Mouse (Mus musculus) cortical plate, adult 2 months (tissue): ENCODE measurements at regions not wholly inside any gene's neighbourhood (a gene's known extent, or its start where the extent isn't known, plus 50 kb on each side); places are given as distances from the start of the nearest gene placed in this dataset.

Experiments used
- H3K27ac ChIP-seq: fragments of 200-500 bp; 2 replicates; pipeline ENCODE4 v1.5.1; 2012; ENCODE audit warnings: low read length, control low read depth, inconsistent platforms; ENCODE audit not compliant: insufficient read depth
- H3K4me1 ChIP-seq: fragments of 200-500 bp; 2 replicates; pipeline ENCODE4 v1.6.1; 2011; ENCODE audit warnings: low read length; ENCODE audit not compliant: control insufficient read depth, insufficient read depth
- H3K4me3 ChIP-seq: fragments of 200-500 bp; 2 replicates; pipeline ENCODE4 v1.5.1; 2011; ENCODE audit warnings: mild to moderate bottlenecking, low read length, control low read depth; ENCODE audit not compliant: insufficient read depth
- CTCF ChIP-seq: fragments of 200-500 bp; IDR thresholded peaks from 2 replicates; pipeline ENCODE4 v1.5.1; 2011; ENCODE audit warnings: mild to moderate bottlenecking, control low read depth, low read length; ENCODE audit not compliant: insufficient read depth; ENCODE audit errors: extremely low read depth
- POLR2A ChIP-seq: fragments of 200-500 bp; IDR thresholded peaks from 2 replicates; pipeline ENCODE4 v1.6.1; 2011; ENCODE audit warnings: mild to moderate bottlenecking, low read length, control low read depth; ENCODE audit not compliant: insufficient read depth; ENCODE audit errors: extremely low read depth

DNA sequence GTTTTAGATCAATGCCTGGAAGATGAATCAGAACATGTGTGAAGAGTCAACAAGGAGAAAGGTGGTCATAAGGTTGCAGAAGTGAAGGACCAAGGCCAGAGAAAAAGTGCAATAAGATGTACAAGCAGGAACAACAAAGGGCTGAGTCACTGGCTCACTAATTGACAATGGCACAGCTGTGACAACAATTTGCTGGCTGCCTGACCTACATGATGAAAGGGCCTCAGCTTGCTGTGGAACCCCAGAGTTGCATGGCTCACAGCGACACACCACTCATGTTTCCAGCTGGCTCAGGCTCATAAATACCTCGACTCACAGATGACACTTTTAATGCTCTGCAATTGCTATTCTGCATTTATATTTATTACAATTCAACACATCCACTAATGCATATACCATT, 799.3 kb upstream of the Nr2f1 start:
- no peaks in the 10 kb centered on the region for H3K4me1 ChIP-seq
- no peak overlapping the region for H3K27ac ChIP-seq
- TF ChIP-seq POLR2A (no peak), CTCF (no peak)
- H3K4me3 ChIP-seq = no peak overlapping the region

DNA sequence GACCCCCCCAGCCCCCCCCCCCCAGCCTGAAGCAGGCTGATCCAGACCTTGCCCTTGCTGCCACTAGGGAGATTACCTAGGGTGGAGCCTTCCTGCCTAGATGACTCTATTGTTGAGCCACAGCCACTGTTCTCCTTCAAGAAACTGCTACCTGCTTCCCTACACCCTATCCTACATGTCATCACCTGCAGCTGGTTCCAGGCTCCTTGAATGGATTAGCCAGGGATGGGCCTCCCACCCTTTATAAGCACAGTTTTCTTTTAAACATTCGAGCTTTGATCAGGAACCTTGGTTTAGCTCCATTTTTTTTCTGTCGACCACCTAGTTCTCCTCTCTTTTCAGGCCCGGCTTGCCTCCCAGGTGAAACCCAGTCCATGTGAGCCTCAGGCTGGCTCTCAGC, 792.8 kb upstream of the Nr2f1 start:
- no peaks in the 10 kb centered on the region for H3K4me1 ChIP-seq
- no peak for TF ChIP-seq POLR2A
- no peak for TF ChIP-seq CTCF
- no peak overlapping the region for H3K4me3 ChIP-seq
- no peak overlapping the region for H3K27ac ChIP-seq

DNA sequence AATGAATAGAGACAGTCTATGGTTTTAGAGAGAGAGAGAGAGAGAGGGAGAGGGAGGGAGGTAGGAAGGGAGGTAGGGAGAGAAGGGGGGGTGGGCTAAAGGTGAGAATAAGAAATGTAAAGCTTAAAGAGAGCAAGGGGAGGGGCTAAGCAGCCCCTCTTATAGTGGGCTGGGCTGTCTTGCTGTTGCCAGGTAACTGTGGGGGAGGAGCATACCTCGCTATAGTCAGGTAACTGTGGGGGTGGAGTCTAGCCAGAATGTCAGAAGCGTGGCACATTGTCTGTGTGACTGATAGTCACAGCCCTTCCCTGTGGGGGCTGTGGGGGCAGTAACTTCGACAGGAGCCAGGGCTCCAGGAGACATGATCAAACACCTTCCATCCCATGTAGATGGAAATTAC, 786.4 kb upstream of the Nr2f1 start:
- H3K27ac ChIP-seq = no peak overlapping the region
- no peak for TF ChIP-seq POLR2A
- no peak for TF ChIP-seq CTCF
- H3K4me3 ChIP-seq = no peak overlapping the region
- H3K4me1 ChIP-seq = no peaks in the 10 kb centered on the region

DNA sequence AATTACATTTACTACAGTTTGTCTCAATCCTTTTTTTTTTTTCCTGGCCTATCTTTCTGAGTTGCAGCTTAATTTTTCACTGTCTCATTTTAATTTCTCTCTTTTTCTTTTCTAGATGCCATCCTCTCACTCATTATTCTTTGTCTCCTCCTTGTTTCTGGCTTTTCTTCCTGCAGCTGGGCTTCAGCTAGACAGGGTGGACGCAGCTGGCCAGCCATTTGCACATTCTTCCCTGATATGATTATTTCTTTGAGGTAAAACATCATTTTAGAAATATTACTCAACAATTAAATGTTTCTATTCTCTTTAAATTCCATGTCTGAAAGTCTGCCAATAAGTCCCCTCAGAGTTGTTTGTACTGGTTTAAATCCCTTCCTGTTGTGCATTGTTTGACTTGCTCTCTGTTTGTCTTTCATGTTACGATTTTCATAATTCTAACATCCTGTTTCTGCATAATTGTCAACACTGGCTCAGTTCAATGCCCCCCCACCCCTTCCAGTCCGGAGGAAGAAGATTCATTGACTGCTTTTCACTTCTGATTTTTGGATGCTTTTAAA, 777.7 kb upstream of the Nr2f1 start:
- Histone ChIP-seq H3K27ac (no peak overlapping the region), H3K4me3 (no peak overlapping the region), H3K4me1 (no peaks in the 10 kb centered on the region)
- TF ChIP-seq POLR2A = no peak
- no peak for TF ChIP-seq CTCF

DNA sequence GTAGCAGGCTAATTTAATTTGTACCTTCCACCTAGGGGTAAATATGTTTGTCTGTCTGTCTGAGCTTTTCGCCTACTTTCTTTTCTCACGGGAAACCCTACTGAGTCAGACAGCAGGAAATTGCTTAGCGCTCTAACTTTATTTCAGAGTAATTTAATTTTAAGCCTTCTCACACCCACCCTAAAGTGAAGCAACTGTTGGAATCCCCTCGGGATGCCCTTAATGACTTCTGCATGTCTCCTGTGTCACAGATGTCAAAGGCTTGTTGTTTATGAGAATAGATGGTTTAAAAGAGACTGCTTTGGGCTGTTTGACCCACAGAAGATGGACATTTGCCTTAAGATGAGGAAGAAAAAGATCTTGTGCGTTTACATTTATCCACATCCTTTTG, 738.8 kb upstream of the Nr2f1 start:
- no peak for TF ChIP-seq CTCF
- no peak for TF ChIP-seq POLR2A
- Histone ChIP-seq H3K4me3 (no peak overlapping the region), H3K4me1 (no peaks in the 10 kb centered on the region; the same call in 1 of the 2 replicates), H3K27ac (no peak overlapping the region; the same call in 1 of the 2 replicates)

DNA sequence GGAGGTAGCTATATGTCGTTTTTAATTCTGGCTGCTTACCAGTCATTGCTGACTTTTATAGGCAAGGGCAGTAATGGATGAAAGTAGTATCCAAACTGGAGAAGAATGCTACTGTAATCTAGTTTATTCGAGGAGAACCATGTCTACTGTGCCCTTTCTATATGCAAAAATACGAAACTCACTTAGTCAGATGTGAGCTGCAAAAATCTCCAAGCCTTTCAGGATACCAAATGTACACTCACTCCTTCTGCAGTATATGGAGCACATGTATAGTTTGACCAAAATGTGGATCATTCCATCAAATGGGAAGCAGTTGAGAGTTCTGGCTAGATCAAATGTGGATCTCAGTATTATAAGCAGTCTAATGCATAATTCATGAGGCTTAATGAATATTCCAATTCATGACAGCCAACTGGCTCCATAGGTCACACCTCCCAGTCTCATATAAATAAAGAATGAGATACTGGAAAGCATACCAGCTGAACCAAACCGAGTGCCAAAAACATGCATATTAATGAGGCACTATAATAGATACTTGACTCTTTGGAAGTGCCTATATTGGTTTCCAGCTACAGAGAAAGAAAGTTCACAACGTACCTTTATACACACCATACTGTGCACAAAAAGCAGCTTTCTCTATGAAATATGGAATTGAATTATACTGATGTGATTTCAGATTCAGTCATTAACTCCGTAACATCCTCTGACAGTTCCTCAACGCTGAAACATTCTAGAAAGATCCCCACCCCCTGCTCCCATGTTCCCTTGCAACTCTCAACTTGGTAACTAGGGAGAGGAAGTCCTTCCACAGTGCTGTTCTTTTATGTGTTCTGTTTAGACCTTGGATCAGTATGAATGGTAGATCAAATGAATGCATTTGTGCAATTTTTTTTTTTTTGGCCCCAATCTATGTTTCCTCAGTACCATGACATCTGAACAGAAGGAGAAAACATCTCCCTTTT, 738.1 kb upstream of the Nr2f1 start:
- Histone ChIP-seq H3K4me3 (no peak overlapping the region), H3K4me1 (no peaks in the 10 kb centered on the region; the same call in 1 of the 2 replicates), H3K27ac (no peak overlapping the region)
- TF ChIP-seq CTCF (no peak), POLR2A (no peak)

DNA sequence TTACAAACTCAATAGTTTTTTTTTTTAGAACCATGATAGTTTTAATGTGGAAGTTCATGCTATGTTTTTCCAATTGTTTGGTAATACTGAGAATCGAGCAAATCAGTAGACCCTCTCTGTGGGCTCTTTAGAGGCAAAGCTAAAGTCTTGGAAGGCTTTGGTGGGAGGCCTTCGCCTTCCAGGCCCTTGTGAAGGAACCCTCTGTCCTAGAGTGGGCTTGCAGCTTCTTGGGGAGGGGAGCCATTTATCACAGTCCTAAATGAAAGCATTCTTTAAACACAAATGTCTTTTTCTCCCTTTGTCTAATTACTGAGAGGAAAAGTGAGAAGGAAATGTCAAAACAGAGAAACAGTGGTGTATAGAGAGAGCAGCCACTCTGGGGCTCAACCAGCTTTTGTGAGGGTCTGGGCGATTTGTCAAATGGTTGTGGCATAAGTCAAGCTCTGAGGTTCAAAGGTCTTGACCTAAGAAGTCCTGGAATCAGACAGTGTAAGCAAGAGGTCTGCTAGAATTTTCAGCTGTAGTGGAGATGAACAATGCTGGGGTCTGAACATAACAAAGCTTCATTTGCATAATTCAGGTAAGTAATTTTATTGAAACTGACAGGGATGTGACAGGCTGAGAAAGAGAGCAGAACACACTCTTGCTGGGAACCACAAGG, 736.6 kb upstream of the Nr2f1 start:
- Histone ChIP-seq H3K4me1 (no peaks in the 10 kb centered on the region; the same call in 1 of the 2 replicates), H3K27ac (no peak overlapping the region), H3K4me3 (no peak overlapping the region)
- TF ChIP-seq CTCF (no peak), POLR2A (no peak)

DNA sequence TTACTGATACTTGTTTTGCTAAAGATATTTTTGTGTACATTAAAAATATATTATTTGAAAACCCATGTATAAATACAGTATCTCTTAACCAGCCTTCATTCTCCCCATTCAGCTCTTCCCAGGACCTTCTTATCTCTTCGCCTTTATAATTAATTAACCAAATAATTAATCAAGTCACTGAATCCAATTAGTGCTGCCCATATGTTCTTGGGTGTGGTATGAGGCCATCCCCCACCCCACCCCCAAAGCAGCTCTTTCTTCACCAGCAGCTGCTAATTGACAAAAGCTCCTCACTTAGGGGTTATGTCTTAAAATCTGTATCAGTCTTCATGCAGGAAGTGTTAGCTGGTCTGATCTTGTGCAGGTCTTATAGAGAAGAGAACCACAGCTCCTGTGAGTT, 728.8 kb upstream of the Nr2f1 start:
- no peak overlapping the region for H3K27ac ChIP-seq
- TF ChIP-seq CTCF (no peak), POLR2A (no peak)
- no peak overlapping the region for H3K4me3 ChIP-seq
- no peaks in the 10 kb centered on the region for H3K4me1 ChIP-seq

DNA sequence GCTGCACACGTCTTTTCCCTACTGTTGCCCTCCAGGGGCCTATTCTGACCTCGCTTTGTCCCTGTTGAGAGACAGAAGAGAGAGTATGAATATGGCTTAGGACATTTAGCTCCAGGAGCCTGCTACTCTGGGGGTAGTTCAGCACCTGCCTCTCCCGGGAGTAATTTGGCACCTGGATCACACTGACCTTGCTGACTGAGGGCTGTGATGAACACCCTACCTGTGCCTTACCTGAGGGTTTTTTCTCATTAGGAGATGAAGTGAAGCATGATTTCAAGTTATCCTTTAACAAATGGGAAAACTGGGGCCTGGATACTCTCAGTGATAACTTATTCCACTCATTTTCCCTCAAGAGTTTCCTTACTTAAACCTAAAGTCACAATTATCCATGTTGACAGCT, 721.2 kb upstream of the Nr2f1 start:
- TF ChIP-seq CTCF (no peak), POLR2A (no peak)
- H3K27ac ChIP-seq = no peak overlapping the region
- no peaks in the 10 kb centered on the region for H3K4me1 ChIP-seq
- H3K4me3 ChIP-seq = no peak overlapping the region

DNA sequence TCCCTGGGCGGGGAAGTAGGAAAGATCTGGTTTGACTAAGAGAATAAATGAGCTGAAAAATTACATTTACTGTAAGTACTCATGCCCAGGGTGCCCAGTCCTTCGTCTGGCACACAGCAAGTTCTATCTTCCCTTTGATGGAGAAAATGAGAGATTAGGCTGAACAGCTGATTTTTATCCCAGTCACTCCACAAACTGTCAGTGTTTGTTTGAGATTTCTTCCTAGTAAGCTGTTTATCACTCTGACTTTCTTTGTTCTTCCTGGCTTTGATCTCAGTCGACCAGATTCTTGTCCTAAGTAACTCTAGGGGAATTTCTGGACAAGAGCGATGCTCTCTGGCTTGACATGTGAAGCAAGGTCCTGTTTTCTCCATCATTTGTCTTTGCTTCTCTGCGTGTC, 710.3 kb upstream of the Nr2f1 start:
- H3K4me1 ChIP-seq = no peaks in the 10 kb centered on the region
- TF ChIP-seq POLR2A = no peak
- no peak for TF ChIP-seq CTCF
- no peak overlapping the region for H3K4me3 ChIP-seq
- H3K27ac ChIP-seq = no peak overlapping the region
